ENCODE assay signal across 11 mouse cellular contexts in the genomic region with DNA sequence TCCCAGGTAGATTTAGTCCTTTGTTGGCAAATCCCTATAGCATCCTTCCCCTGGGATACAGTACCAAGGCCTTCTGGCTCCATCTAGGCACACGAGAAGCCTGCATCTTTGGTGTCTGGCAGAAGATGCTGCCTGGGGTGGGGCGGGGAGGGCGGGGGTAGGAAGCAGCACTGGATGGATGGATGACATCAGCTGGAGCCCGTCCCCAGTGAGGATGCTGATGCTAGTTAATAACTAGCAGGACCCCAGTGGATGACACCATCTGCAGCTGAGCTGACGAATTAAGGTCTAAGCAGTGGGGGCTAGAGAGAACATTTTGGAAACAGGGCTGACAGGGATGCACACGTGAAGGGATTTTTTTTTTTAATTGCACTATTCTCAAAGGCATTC.
DNase-seq lines count a peak whose midpoint lies in the region; ATAC-seq and TF ChIP-seq lines count a peak whose summit lies in the region.
"Had no signal": no experiment of that assay in that cellular context is flagged by ENCODE, and none has a peak within 500 bp of the region (broad histone marks: within the 10 kb centered on the region; RNA-seq: fewer than 3 reads in every experiment).

No protein-coding gene starts in this region.

- H3K4me3 ChIP-seq in heart, adult 2 months = no peak overlapping the region
- H3K4me3 ChIP-seq in lung, embryonic 14.5 days (ENCODE audit: low read depth, low read length) = no peak overlapping the region
- no peak overlapping the region for H3K4me3 ChIP-seq in lung, adult 2 months (replicated peaks; ENCODE audit: extremely low read depth, low read depth, low read length)
- no peak overlapping the region for H3K4me3 ChIP-seq in hindbrain, embryonic 14.5 days (replicated peaks; ENCODE audit: low read length)
- H3K4me3 ChIP-seq in olfactory bulb, adult 2 months (ENCODE audit: insufficient read depth, low read depth, low read length) = no peak overlapping the region
- H3K4me3 ChIP-seq: megakaryocyte, embryonic 14.5 days had no signal

- 64% methylated on average over 6 of the region's 6 CpGs for WGBS in heart, adult 2 months
- 62% methylated on average over 6 of the region's 6 CpGs for WGBS in lung, embryonic 14.5 days
- WGBS in lung, adult 2 months = 75% methylated on average over 6 of the region's 6 CpGs
- 25% methylated on average over 6 of the region's 6 CpGs for WGBS in hindbrain, embryonic 14.5 days
- WGBS in olfactory bulb, adult 2 months = 39% methylated on average over 6 of the region's 6 CpGs

- H3K36me3 ChIP-seq in heart, adult 2 months (ENCODE audit: control insufficient read depth, insufficient read depth, low read length) = no peaks in the 10 kb centered on the region
- no peaks in the 10 kb centered on the region for H3K36me3 ChIP-seq in lung, embryonic 14.5 days (ENCODE audit: insufficient read depth)
- no peaks in the 10 kb centered on the region for H3K36me3 ChIP-seq in hindbrain, embryonic 14.5 days (replicated peaks; ENCODE audit: control insufficient read depth, insufficient read depth)

- H3K79me2 ChIP-seq in heart, adult 2 months (replicated peaks; ENCODE audit: control insufficient read depth, insufficient read depth, low read length) = no peaks in the 10 kb centered on the region

- H3K9me3 ChIP-seq in lung, embryonic 14.5 days (ENCODE audit: low read depth, low read length) = no peaks in the 10 kb centered on the region
- no peaks in the 10 kb centered on the region for H3K9me3 ChIP-seq in hindbrain, embryonic 14.5 days (ENCODE audit: control insufficient read depth, low read length)

- no peak for TF ChIP-seq CTCF in heart, adult 2 months (IDR thresholded peaks at IDR 0.05)
- no peak for TF ChIP-seq CTCF in lung, embryonic 14.5 days (IDR thresholded peaks at IDR 0.05; ENCODE audit: low read depth)
- no peak for TF ChIP-seq CTCF in lung, adult 2 months (IDR thresholded peaks at IDR 0.05; ENCODE audit: insufficient read depth, low read length)
- no peak for TF ChIP-seq CTCF in olfactory bulb, adult 2 months (IDR thresholded peaks at IDR 0.05; ENCODE audit: insufficient read depth, low read depth, low read length)

- H3K9ac ChIP-seq in heart, adult 2 months (ENCODE audit: low read depth, low read length) = no peak overlapping the region
- no peak overlapping the region for H3K9ac ChIP-seq in lung, embryonic 14.5 days
- H3K9ac ChIP-seq in hindbrain, embryonic 14.5 days = no peak overlapping the region
- H3K9ac ChIP-seq: liver, embryonic 14.5 days had no signal

- intact Hi-C loops in heart, adult 2 months (cut with DNase I) = loop anchor here (2.0 kb wide), 1 partner anchor 54 kb away; no protein-coding TSS in a partner anchor

- H3K4me2 ChIP-seq in lung, embryonic 14.5 days = no peak overlapping the region
- no peak overlapping the region for H3K4me2 ChIP-seq in hindbrain, embryonic 14.5 days (replicated peaks)

- H3K27me3 ChIP-seq in heart, adult 2 months (ENCODE audit: control insufficient read depth, insufficient read depth, low read length) = no peaks in the 10 kb centered on the region
- no peaks in the 10 kb centered on the region for H3K27me3 ChIP-seq in lung, embryonic 14.5 days (ENCODE audit: insufficient read depth, low read length)
- H3K27me3 ChIP-seq in hindbrain, embryonic 14.5 days (ENCODE audit: control insufficient read depth, insufficient read depth, low read length) = no peaks in the 10 kb centered on the region
- H3K27me3 ChIP-seq: Patski had no signal

- TF ChIP-seq EP300 in heart, adult 2 months (IDR thresholded peaks at IDR 0.05; ENCODE audit: insufficient read depth, low read depth, low read length) = no peak

- H3K4me1 ChIP-seq in heart, adult 2 months (ENCODE audit: control insufficient read depth, insufficient read depth, low read length) = peaks cover 14% of the 10 kb centered on the region
- H3K4me1 ChIP-seq in lung, embryonic 14.5 days (ENCODE audit: insufficient read depth) = peaks cover 17% of the 10 kb centered on the region
- peaks cover 11% of the 10 kb centered on the region for H3K4me1 ChIP-seq in lung, adult 2 months (ENCODE audit: control insufficient read depth, insufficient read depth, low read length)
- peaks cover 37% of the 10 kb centered on the region for H3K4me1 ChIP-seq in hindbrain, embryonic 14.5 days (replicated peaks; ENCODE audit: control insufficient read depth, insufficient read depth, low read length)
- peaks cover 25% of the 10 kb centered on the region for H3K4me1 ChIP-seq in olfactory bulb, adult 2 months (ENCODE audit: control insufficient read depth, insufficient read depth, low read length)
- H3K4me1 ChIP-seq: megakaryocyte, embryonic 14.5 days had no signal

- ATAC-seq in lung, embryonic 14.5 days (ENCODE audit: insufficient read depth) = no peak
- peak; percentile 67 for ATAC-seq in hindbrain, embryonic 14.5 days (ENCODE audit: low FRiP score)
- ATAC-seq: Patski had no signal

- H3K27ac ChIP-seq in heart, adult 2 months = peak overlapping the region; percentile 89
- peak overlapping the region; percentile 22; the same call in 1 of the 2 replicates for H3K27ac ChIP-seq in lung, embryonic 14.5 days (ENCODE audit: low read depth)
- peak overlapping the region; percentile 73 for H3K27ac ChIP-seq in hindbrain, embryonic 14.5 days
- peak overlapping the region; percentile 82 for H3K27ac ChIP-seq in olfactory bulb, adult 2 months (ENCODE audit: insufficient read depth, low read depth, low read length)
- H3K27ac ChIP-seq: liver, embryonic 14.5 days had no signal

- no peak for DNase-seq in heart, adult 2 months
- DNase-seq in heart, adult 9 months (ENCODE audit: low spot score in 2 of 2) = no peak
- no peak for DNase-seq in lung, embryonic 14.5 days
- no peak for DNase-seq in lung, adult 2 months
- peak; percentile 40 for DNase-seq in hindbrain, embryonic 14.5 days (ENCODE audit: low spot score)
- DNase-seq in embryo, embryonic 10 days (ENCODE audit: low spot score) = no peak
- DNase-seq in thymus, adult 18-20 months = no peak

- TF ChIP-seq POLR2A in heart, adult 2 months (IDR thresholded peaks at IDR 0.05; ENCODE audit: insufficient read depth, low read depth, low read length) = no peak
- no peak for TF ChIP-seq POLR2A in lung, adult 2 months (IDR thresholded peaks at IDR 0.05; ENCODE audit: borderline replicate concordance, extremely low read depth, low read depth, low read length)
- TF ChIP-seq POLR2A in olfactory bulb, adult 2 months (IDR thresholded peaks at IDR 0.05; ENCODE audit: insufficient read depth, low read depth, low read length) = no peak

Comparison
In these comparisons a context has a peak if more than half of its experiments do, and no peak if none do; other contexts are left out.
1. H3K27ac ChIP-seq: peak in every context shown above with its lines; median percentile 89 in heart, adult 2 months; 82 in olfactory bulb, adult 2 months; 73 in hindbrain, embryonic 14.5 days; 22 in lung, embryonic 14.5 days.